Mouse (Mus musculus) limb, embryonic 12.5 days (tissue): ENCODE data around the gene Oas2. TPM values are rescaled to one million over a fixed set of nuclear protein-coding genes. Genes with fewer than 3 reads are reported as not detected.
"Not testable (repeated sequence)": the region's sequence is repeated elsewhere in the genome, so short reads cannot be mapped to it uniquely, and the experiment has no call there.

Source experiments
- ATAC-seq: fragments of 200-750 bp; cut with Nextera tagmentation; 2 replicates; pipeline ENCODE4 v1.8.0; 2017; ENCODE audit warnings: low read depth, moderate TSS enrichment; ENCODE audit not compliant: insufficient number of reproducible peaks, insufficient read depth, low FRiP score, low TSS enrichment
- H3K27ac ChIP-seq: fragments of 300-500 bp; sonication (generic); 2 replicates; pipeline ENCODE4 v1.5.1; 2016; ENCODE audit warnings: mild to moderate bottlenecking, moderate library complexity
- H3K27me3 ChIP-seq: fragments of 300-500 bp; sonication (generic); 2 replicates; pipeline ENCODE4 v1.6.1; 2016; ENCODE audit warnings: mild to moderate bottlenecking, moderate library complexity
- H3K36me3 ChIP-seq: fragments of 300-500 bp; sonication (generic); 2 replicates; pipeline ENCODE4 v1.6.1; 2016; ENCODE audit warnings: mild to moderate bottlenecking, moderate library complexity
- H3K4me1 ChIP-seq: fragments of 300-500 bp; sonication (generic); replicated peaks from 2 replicates; pipeline ENCODE4 v1.6.1; 2016
- H3K4me2 ChIP-seq: fragments of 300-500 bp; sonication (generic); 2 replicates; pipeline ENCODE4 v1.6.1; 2016; ENCODE audit warnings: mild to moderate bottlenecking, moderate library complexity
- H3K4me3 ChIP-seq: fragments of 300-500 bp; sonication (generic); replicated peaks from 2 replicates; pipeline ENCODE4 v1.5.1; 2016; ENCODE audit warnings: mild to moderate bottlenecking
- H3K9ac ChIP-seq: fragments of 300-500 bp; sonication (generic); replicated peaks from 2 replicates; pipeline ENCODE4 v1.6.1; 2016; ENCODE audit warnings: mild to moderate bottlenecking, moderate library complexity
- H3K9me3 ChIP-seq: fragments of 300-500 bp; sonication (generic); 2 replicates; pipeline ENCODE4 v1.6.1; 2016; ENCODE audit warnings: mild to moderate bottlenecking, moderate library complexity
- WGBS: fragments of 180-500 bp; shearing (Covaris S2); methylation state at CpG from one replicate; pipeline ENCODE4 v1.1.7; 2016; 5-methylcytosine and 5-hydroxymethylcytosine counted together
- polyA plus RNA-seq: library from polyadenylated mRNA; unstranded; fragments of >200 nt; fragmentation: Nextera tagmentation; extraction: Ambion mirVana; gene quantifications from 2 replicates; pipeline ENCODE4 v1.2.1, GENCODE M21; 2016

The Oas2 gene
- 0.15 and 0.19 TPM in 2 replicates for polyA plus RNA-seq

DNA sequence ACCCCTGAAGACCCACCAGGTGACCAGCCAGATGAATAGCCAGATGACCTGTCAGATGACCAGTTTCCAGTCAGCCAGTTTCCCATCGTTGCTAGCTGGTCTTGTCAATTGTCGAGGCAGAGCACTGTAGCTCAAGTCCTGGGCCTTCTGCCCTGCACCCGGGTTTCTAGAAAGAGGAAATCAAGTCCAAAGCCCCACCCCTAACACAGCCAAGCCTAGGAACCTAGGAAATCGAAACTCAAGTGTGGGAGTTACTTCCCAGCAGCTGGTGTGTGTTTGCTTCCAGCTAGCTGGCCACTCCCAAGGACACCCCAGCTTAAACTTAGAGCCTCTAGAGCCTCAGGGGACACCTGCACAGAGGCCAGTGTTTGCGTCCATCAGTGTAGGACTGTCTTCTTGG is at the start of gene Oas2:
Oas2 (minus strand) TSS at position 166 of the 400 bp plus-strand sequence.
- WGBS: 63% methylated on average over 5 of the region's 5 CpGs
- peaks cover 4% of the 10 kb centered on the region; the same call in 1 of the 2 replicates for H3K27me3 ChIP-seq
- H3K4me1 ChIP-seq: no peaks in the 10 kb centered on the region
- no peak within 1 kb of the TSS for H3K4me2 ChIP-seq
- H3K9me3 ChIP-seq: no peaks in the 10 kb centered on the region
- H3K36me3 ChIP-seq: no peaks in the 10 kb centered on the region
- no peak for ATAC-seq
- no peak within 1 kb of the TSS for H3K27ac ChIP-seq
- H3K4me3 ChIP-seq: no peak within 1 kb of the TSS
- H3K9ac ChIP-seq: no peak within 1 kb of the TSS

GRCm38 (mm10) chr5:120798943-120799342 is 49.3 kb upstream of the Oas2 start:
- not testable (repeated sequence) for H3K4me1 ChIP-seq, H3K36me3 ChIP-seq, H3K9me3 ChIP-seq, H3K9ac ChIP-seq, H3K4me3 ChIP-seq, ATAC-seq, H3K27me3 ChIP-seq, H3K4me2 ChIP-seq, H3K27ac ChIP-seq
- 64% methylated on average over 2 of the region's 2 CpGs for WGBS

- H3K27me3 ChIP-seq, H3K4me1 ChIP-seq, H3K4me2 ChIP-seq, H3K36me3 ChIP-seq, ATAC-seq, H3K4me3 ChIP-seq, H3K9ac ChIP-seq, H3K9me3 ChIP-seq, H3K27ac ChIP-seq: not testable (repeated sequence)
- WGBS: 80% methylated on average over 5 of the region's 5 CpGs
Observed at GRCm38 (mm10) chr5:120798147-120798546, 48.5 kb upstream of the Oas2 start.

DNA sequence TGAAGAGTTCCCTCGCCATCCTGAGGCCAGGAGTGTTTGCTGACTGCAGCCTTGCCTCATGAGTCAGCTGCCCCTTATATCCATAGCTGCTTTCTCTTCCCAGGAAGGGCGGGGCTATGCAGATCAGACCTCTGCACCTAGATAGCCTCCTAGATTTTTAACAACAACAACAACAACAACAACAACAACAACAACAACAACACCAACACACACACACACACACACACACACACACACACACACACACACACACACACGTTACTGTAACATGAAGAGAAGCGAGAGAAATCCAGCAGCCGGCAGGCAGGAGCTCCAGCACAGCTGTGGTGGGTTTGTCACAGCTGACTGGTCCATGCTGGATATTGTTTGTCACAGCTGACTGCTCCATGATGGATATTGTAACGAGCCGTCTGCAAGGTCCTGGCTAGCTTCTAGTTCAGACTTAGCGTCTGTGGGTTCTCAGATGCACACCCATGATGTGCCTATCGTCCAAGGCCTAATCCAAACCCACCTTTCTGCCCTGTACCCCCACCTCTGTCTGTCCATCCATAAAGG is 45.9 kb upstream of the Oas2 start, which contains the start of gene Oas1e:
Oas1e (minus strand) TSS at position 51 of the 555 bp plus-strand sequence.
- H3K9me3 ChIP-seq, H3K27me3 ChIP-seq, H3K4me2 ChIP-seq, H3K9ac ChIP-seq, H3K4me3 ChIP-seq, ATAC-seq, H3K27ac ChIP-seq, H3K36me3 ChIP-seq, H3K4me1 ChIP-seq: not testable (repeated sequence)
- WGBS: 71% methylated on average over 9 of the region's 9 CpGs

GRCm38 (mm10) chr5:120793043-120793442 is 43.4 kb upstream of the Oas2 start:
- Histone ChIP-seq H3K36me3 (no peaks in the 10 kb centered on the region), H3K4me1 (no peaks in the 10 kb centered on the region), H3K4me3 (no peak overlapping the region), H3K4me2 (no peak overlapping the region), H3K27me3 (peaks cover 4% of the 10 kb centered on the region; the same call in 1 of the 2 replicates), H3K9ac (no peak overlapping the region), H3K27ac (no peak overlapping the region), H3K9me3 (no peaks in the 10 kb centered on the region)
- 32% methylated on average over 2 of the region's 2 CpGs for WGBS
- no peak for ATAC-seq

DNA sequence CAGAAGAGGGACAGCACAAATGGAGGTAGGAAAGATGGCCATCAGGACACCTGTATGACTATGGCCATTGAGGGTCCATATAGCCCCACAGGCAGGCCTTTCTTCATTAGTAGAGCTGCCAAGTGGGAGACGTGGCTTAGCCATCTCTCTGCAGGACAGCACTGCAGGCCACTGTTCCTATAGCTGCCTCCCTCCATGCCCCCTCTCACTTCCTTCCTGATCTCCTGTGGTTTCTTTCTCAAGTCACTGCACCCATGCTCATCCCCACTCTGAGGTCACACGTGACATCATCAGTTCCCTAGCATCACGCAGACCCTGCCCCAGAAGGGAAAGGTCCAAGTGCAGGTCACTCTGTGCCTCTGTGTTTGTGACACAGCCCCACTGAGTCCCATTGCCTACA is 37.4 kb upstream of the Oas2 start:
- no peak overlapping the region for H3K4me3 ChIP-seq
- 68% methylated on average over 3 of the region's 3 CpGs for WGBS
- no peak overlapping the region for H3K4me2 ChIP-seq
- no peak overlapping the region for H3K27ac ChIP-seq
- no peaks in the 10 kb centered on the region for H3K9me3 ChIP-seq
- H3K9ac ChIP-seq: no peak overlapping the region
- no peaks in the 10 kb centered on the region for H3K4me1 ChIP-seq
- H3K27me3 ChIP-seq: peaks cover 4% of the 10 kb centered on the region; the same call in 1 of the 2 replicates
- no peaks in the 10 kb centered on the region for H3K36me3 ChIP-seq
- ATAC-seq: no peak

DNA sequence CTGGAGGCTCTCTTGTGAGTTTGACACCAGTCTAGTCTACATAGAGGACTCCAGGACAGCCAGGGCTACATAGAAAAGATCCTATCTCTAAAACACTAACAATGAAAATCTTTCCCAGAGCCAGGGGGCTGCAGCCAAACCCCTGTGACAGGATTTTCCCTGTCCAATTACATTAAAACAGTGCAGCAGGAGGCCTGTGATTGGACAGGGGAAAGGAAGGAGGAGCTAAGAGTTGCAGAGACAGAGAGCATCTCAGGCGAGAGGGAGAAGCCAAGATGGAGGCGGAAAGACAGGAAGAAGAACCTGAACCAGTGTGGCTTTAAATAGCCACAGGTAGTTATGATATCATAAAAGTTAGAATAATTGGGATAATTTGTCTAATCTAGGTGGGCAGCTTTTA is 32.8 kb upstream of the Oas2 start:
- no peak overlapping the region for H3K4me3 ChIP-seq
- WGBS: 68% methylated on average over 2 of the region's 2 CpGs
- no peak overlapping the region for H3K4me2 ChIP-seq
- H3K36me3 ChIP-seq: no peaks in the 10 kb centered on the region
- H3K9me3 ChIP-seq: no peaks in the 10 kb centered on the region
- no peaks in the 10 kb centered on the region for H3K27me3 ChIP-seq
- H3K9ac ChIP-seq: no peak overlapping the region
- H3K27ac ChIP-seq: no peak overlapping the region
- ATAC-seq: no peak
- H3K4me1 ChIP-seq: no peaks in the 10 kb centered on the region

DNA sequence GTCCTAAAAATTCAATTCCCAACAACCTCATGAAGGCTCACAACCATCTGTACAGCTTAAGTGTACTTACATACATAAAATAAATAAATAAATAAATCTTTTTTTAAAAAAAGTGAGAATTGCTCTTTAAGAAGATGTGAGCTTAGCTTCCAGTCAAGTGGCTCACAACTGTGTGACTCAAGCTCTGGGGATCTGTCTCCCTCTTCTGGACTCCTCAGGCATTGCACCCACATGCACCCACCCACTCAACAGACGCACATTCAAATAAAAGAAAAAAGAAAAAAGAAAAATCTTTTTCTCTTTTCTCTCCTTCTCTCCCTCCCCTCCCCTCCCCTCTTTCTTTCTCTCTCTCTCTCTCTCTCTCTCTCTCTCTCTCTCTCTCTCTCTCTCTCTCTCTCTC is 32.0 kb upstream of the Oas2 start:
- no peak for ATAC-seq
- Histone ChIP-seq H3K4me1 (no peaks in the 10 kb centered on the region; the same call in 1 of the 2 replicates), H3K9ac (no peak overlapping the region), H3K9me3 (no peaks in the 10 kb centered on the region), H3K36me3 (no peaks in the 10 kb centered on the region), H3K4me3 (no peak overlapping the region), H3K27ac (no peak overlapping the region), H3K4me2 (no peak overlapping the region), H3K27me3 (no peaks in the 10 kb centered on the region)
- WGBS: 81% methylated on average over 1 of the region's 1 CpGs

- Histone ChIP-seq H3K27me3 (no peaks in the 10 kb centered on the region), H3K4me2 (no peak overlapping the region), H3K9ac (no peak overlapping the region), H3K4me1 (no peaks in the 10 kb centered on the region; the same call in 1 of the 2 replicates), H3K4me3 (no peak overlapping the region), H3K36me3 (no peaks in the 10 kb centered on the region), H3K27ac (no peak overlapping the region), H3K9me3 (no peaks in the 10 kb centered on the region)
- ATAC-seq: no peak
- 54% methylated on average over 3 of the region's 3 CpGs for WGBS
Observed at GRCm38 (mm10) chr5:120779922-120780321, 30.3 kb upstream of the Oas2 start.

GRCm38 (mm10) chr5:120778941-120779340 is 29.3 kb upstream of the Oas2 start:
- ATAC-seq: no peak
- Histone ChIP-seq H3K9me3 (no peaks in the 10 kb centered on the region), H3K4me3 (no peak overlapping the region), H3K4me1 (no peaks in the 10 kb centered on the region; the same call in 1 of the 2 replicates), H3K27ac (no peak overlapping the region), H3K36me3 (no peaks in the 10 kb centered on the region), H3K9ac (no peak overlapping the region), H3K27me3 (no peaks in the 10 kb centered on the region), H3K4me2 (no peak overlapping the region)
- 70% methylated on average over 2 of the region's 2 CpGs for WGBS

- no peaks in the 10 kb centered on the region for H3K36me3 ChIP-seq
- H3K27me3 ChIP-seq: no peaks in the 10 kb centered on the region
- no peaks in the 10 kb centered on the region; the same call in 1 of the 2 replicates for H3K4me1 ChIP-seq
- no peak within 1 kb of the TSS for H3K4me2 ChIP-seq
- H3K27ac ChIP-seq: no peak within 1 kb of the TSS
- no peak for ATAC-seq
- no peaks in the 10 kb centered on the region for H3K9me3 ChIP-seq
- H3K4me3 ChIP-seq: no peak within 1 kb of the TSS
- H3K9ac ChIP-seq: no peak within 1 kb of the TSS
- 75% methylated on average over 9 of the region's 9 CpGs for WGBS
Observed at GRCm38 (mm10) chr5:120777478-120777877, 27.8 kb upstream of the Oas2 start, which contains the start of gene Oas3. TSS of gene Oas3 (minus strand) at chr5:120777661.

DNA sequence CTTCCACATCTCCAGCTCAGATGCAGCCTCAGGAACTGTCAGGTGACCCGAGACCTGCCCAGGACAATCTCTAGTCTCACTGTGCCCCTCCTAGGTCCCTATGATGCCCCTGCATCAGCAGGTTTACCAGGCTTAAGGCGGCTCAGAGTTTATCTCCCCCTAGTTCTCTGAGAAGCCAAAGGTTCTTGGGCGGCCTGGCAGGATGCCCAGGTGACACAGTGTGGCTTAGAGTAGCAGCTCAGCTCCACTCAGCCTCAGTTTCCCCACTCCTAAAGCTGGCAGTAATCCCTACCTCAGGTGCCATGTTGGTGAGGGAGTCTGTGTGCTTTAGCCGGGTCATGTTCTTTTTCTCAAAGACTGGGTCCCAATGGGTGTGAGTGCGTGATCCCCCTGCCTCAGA is 27.1 kb upstream of the Oas2 start:
- WGBS: 70% methylated on average over 5 of the region's 5 CpGs
- ATAC-seq: no peak

More for the DNA sequence above, 27.1 kb upstream of the Oas2 start:
- no peaks in the 10 kb centered on the region; the same call in 1 of the 2 replicates for H3K4me1 ChIP-seq
- no peaks in the 10 kb centered on the region for H3K27me3 ChIP-seq
- H3K36me3 ChIP-seq: no peaks in the 10 kb centered on the region
- no peaks in the 10 kb centered on the region for H3K9me3 ChIP-seq
- H3K4me3 ChIP-seq: no peak overlapping the region
- no peak overlapping the region for H3K4me2 ChIP-seq
- no peak overlapping the region for H3K27ac ChIP-seq
- H3K9ac ChIP-seq: no peak overlapping the region
